Mouse (Mus musculus) liver, adult 2 months (tissue): Measurements from ENCODE around the gene 4931414P19Rik.

ENCODE experiments used
- CTCF ChIP-seq: fragments of 200-500 bp; IDR thresholded peaks from 2 replicates; pipeline ENCODE4 v1.5.1; 2011; ENCODE audit warnings: low read depth, low read length, control low read depth
- POLR2A ChIP-seq: fragments of 200-500 bp; IDR thresholded peaks from 2 replicates; pipeline ENCODE4 v1.6.1; 2011; ENCODE audit warnings: low read length, control low read depth; ENCODE audit not compliant: insufficient read depth; ENCODE audit errors: extremely low read depth

DNA sequence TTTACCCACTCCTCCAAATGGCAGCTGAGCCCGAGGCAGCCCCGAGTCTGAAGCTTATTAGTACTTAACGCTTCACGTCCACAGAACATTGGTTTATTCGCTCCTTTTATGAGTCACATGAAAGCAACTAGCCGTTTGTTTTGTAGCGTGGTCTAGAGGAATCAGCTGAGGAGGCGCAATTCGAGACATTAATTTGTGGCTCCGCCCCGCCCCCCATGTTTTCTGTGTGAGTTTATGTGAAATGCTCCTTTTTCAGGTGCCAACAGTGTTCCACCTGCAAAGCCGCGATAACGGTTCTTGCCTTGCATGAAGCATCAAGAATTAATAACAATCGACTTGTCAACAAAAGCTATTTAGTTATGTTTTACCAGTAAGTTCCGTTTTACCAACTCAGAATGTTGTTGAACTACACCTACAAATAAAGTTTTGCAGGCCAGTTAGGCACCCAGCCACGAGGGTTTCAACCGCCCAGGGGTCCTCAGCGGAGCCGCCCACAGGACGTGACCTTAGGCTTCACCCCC, 52.3 kb downstream of the 4931414P19Rik start:
- TF ChIP-seq CTCF (no peak), POLR2A (no peak)
